Mouse (Mus musculus) neural tube, embryonic 14.5 days (tissue): ENCODE results near the gene Mapkapk2. TPM values are rescaled to one million over a fixed set of nuclear protein-coding genes. Genes with fewer than 3 reads are reported as not detected.
A peak's percentile ranks its signal among the peaks of the same experiment; 100 is the strongest.

Source experiments
- ATAC-seq: fragments of 200-750 bp; cut with Nextera tagmentation; 2 replicates; pipeline ENCODE4 v1.8.0; 2017; ENCODE audit warnings: low read depth, mild to moderate bottlenecking, moderate TSS enrichment, moderate library complexity
- H3K27ac ChIP-seq: fragments of 300-500 bp; sonication (generic); 2 replicates; pipeline ENCODE4 v1.5.1; 2014; ENCODE audit warnings: low read depth, mild to moderate bottlenecking, control low read depth, low read length, moderate library complexity, mixed read lengths
- H3K27me3 ChIP-seq: fragments of 300-500 bp; sonication (generic); 2 replicates; pipeline ENCODE4 v1.6.1; 2014; ENCODE audit warnings: low read length; ENCODE audit not compliant: control insufficient read depth, insufficient read depth
- H3K36me3 ChIP-seq: fragments of 300-500 bp; sonication (generic); 2 replicates; pipeline ENCODE4 v1.6.1; 2014; ENCODE audit warnings: low read length, mixed read lengths; ENCODE audit not compliant: control insufficient read depth, insufficient read depth
- H3K4me1 ChIP-seq: fragments of 300-500 bp; sonication (generic); 2 replicates; pipeline ENCODE4 v1.6.1; 2014; ENCODE audit warnings: low read length; ENCODE audit not compliant: control insufficient read depth, insufficient read depth
- H3K4me2 ChIP-seq: fragments of 300-500 bp; sonication (generic); 2 replicates; pipeline ENCODE4 v1.6.1; 2014; ENCODE audit warnings: mild to moderate bottlenecking, low read depth, low read length, control low read depth
- H3K4me3 ChIP-seq: fragments of 300-500 bp; sonication (generic); 2 replicates; pipeline ENCODE4 v1.5.1; 2014; ENCODE audit warnings: low read depth, low read length, control low read depth, mixed read lengths
- H3K9ac ChIP-seq: fragments of 300-500 bp; sonication (generic); replicated peaks from 2 replicates; pipeline ENCODE4 v1.6.1; 2014; ENCODE audit warnings: low read depth, mild to moderate bottlenecking, control low read depth, low read length, mixed read lengths
- H3K9me3 ChIP-seq: fragments of 300-500 bp; sonication (generic); 2 replicates; pipeline ENCODE4 v1.6.1; 2016; ENCODE audit warnings: low read length; ENCODE audit not compliant: control insufficient read depth
- WGBS: fragments of 180-500 bp; shearing (Covaris S2); extraction: QIAGEN DNeasy Blood & Tissue Kit; methylation state at CpG from one replicate; pipeline ENCODE4 v1.1.7; 2014; 5-methylcytosine and 5-hydroxymethylcytosine counted together
- polyA plus RNA-seq: library from polyadenylated mRNA; unstranded; fragments of >200 nt; fragmentation: Nextera tagmentation; extraction: Ambion mirVana; gene quantifications from 2 replicates; pipeline ENCODE4 v1.2.1, GENCODE M21; 2014

Mapkapk2 gene
- polyA plus RNA-seq, 1 experiment from 2014 or later = 16.1 TPM

GRCm38 (mm10) chr1:131062821-131063220 is 34.8 kb downstream of the Mapkapk2 start:
- no peak overlapping the region for H3K27ac ChIP-seq
- H3K9ac ChIP-seq = no peak overlapping the region
- H3K36me3 ChIP-seq = 0 out of 2 replicates have a peak, but pooled peaks cover 3% of the 10 kb centered on the region
- no peak for ATAC-seq
- WGBS = 58% methylated on average over 6 of the region's 6 CpGs
- no peak overlapping the region for H3K4me2 ChIP-seq
- H3K4me3 ChIP-seq = no peak overlapping the region
- H3K4me1 ChIP-seq = peaks cover 8% of the 10 kb centered on the region; the same call in 1 of the 2 replicates
- H3K27me3 ChIP-seq = no peaks in the 10 kb centered on the region
- H3K9me3 ChIP-seq = no peaks in the 10 kb centered on the region

GRCm38 (mm10) chr1:131061740-131062254 is 35.8 kb downstream of the Mapkapk2 start:
- H3K27me3 ChIP-seq = no peaks in the 10 kb centered on the region
- H3K27ac ChIP-seq = no peak overlapping the region
- ATAC-seq = no peak
- H3K4me1 ChIP-seq = peaks cover 8% of the 10 kb centered on the region; the same call in 1 of the 2 replicates
- H3K4me2 ChIP-seq = no peak overlapping the region
- H3K9ac ChIP-seq = no peak overlapping the region
- H3K36me3 ChIP-seq = peaks cover 7% of the 10 kb centered on the region; the same call in 1 of the 2 replicates
- no peak overlapping the region for H3K4me3 ChIP-seq
- 89% methylated on average over 7 of the region's 7 CpGs for WGBS
- no peaks in the 10 kb centered on the region for H3K9me3 ChIP-seq

- peaks cover 18% of the 10 kb centered on the region for H3K36me3 ChIP-seq
- H3K4me3 ChIP-seq = no peak overlapping the region
- no peak overlapping the region for H3K9ac ChIP-seq
- no peaks in the 10 kb centered on the region for H3K27me3 ChIP-seq
- no peaks in the 10 kb centered on the region for H3K9me3 ChIP-seq
- 62% methylated on average over 13 of the region's 13 CpGs for WGBS
- no peak overlapping the region for H3K27ac ChIP-seq
- peaks cover 8% of the 10 kb centered on the region; the same call in 1 of the 2 replicates for H3K4me1 ChIP-seq
- ATAC-seq = peak; percentile 57; the same call in 1 of the 2 replicates
- H3K4me2 ChIP-seq = no peak overlapping the region
Observed at GRCm38 (mm10) chr1:131060290-131061253, 37.1 kb downstream of the Mapkapk2 start.

- no peak overlapping the region for H3K27ac ChIP-seq
Observed at GRCm38 (mm10) chr1:131059841-131060240, 37.8 kb downstream of the Mapkapk2 start.

GRCm38 (mm10) chr1:131059411-131059810 is 38.2 kb downstream of the Mapkapk2 start:
- no peak overlapping the region for H3K27ac ChIP-seq
- no peaks in the 10 kb centered on the region for H3K9me3 ChIP-seq
- H3K4me1 ChIP-seq = peaks cover 7% of the 10 kb centered on the region; the same call in 1 of the 2 replicates
- H3K27me3 ChIP-seq = no peaks in the 10 kb centered on the region
- H3K36me3 ChIP-seq = peaks cover 23% of the 10 kb centered on the region
- WGBS = 59% methylated on average over 1 of the region's 1 CpGs
- H3K4me3 ChIP-seq = no peak overlapping the region
- ATAC-seq = no peak
- no peak overlapping the region for H3K9ac ChIP-seq
- no peak overlapping the region for H3K4me2 ChIP-seq

More at GRCm38 (mm10) chr1:131059841-131060240, 37.8 kb downstream of the Mapkapk2 start:
- Histone ChIP-seq H3K36me3 (peaks cover 21% of the 10 kb centered on the region), H3K9me3 (no peaks in the 10 kb centered on the region), H3K9ac (no peak overlapping the region), H3K4me3 (no peak overlapping the region), H3K4me2 (no peak overlapping the region), H3K4me1 (peaks cover 8% of the 10 kb centered on the region; the same call in 1 of the 2 replicates), H3K27me3 (no peaks in the 10 kb centered on the region)
- WGBS = 87% methylated on average over 5 of the region's 5 CpGs
- ATAC-seq = peak; percentile 13; the same call in 1 of the 2 replicates

DNA sequence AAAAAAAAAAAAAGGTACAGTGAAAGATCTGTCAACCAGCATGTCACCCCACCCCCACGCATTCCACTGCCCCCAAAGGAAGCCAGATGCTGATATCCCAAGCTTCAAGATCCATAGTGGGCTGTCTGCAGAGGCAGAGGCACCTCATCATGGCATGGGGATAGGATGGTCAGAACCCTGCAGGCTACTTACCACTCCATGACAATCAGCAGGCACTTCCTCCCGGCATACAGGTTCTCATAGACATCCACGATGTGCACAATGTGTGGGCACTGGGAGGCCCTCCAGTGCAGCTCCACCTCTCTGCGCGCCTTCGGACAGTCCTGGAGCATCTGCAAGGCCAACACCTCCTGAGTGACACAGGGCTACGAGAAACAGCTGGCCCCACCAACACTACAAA is 39.2 kb downstream of the Mapkapk2 start:
- Histone ChIP-seq H3K27ac (no peak overlapping the region), H3K4me3 (no peak overlapping the region), H3K9ac (no peak overlapping the region), H3K36me3 (peaks cover 26% of the 10 kb centered on the region), H3K27me3 (no peaks in the 10 kb centered on the region), H3K4me2 (no peak overlapping the region), H3K9me3 (no peaks in the 10 kb centered on the region), H3K4me1 (0 out of 2 replicates have a peak, but pooled peaks cover 3% of the 10 kb centered on the region)
- no peak for ATAC-seq
- 92% methylated on average over 7 of the region's 7 CpGs for WGBS

DNA sequence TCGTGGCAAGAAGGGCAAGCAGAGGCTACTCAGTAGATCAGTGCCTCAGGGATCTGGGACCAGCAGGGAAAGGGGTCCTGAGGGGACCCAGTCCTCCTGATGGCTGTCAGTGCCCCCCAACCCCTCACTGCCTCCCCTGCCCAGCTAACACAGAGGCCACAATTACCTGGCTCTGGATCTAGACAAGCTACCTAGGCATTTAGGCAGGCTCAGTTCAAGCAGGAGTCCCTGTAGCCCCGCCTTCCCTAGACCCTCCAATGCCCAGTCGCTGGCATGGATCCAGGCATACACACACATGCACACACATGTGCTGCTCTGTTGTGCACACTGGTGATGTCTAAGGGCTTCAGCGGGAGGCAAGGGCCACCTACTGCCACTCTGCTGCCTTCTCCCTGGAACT is 43.4 kb downstream of the Mapkapk2 start:
- Histone ChIP-seq H3K27ac (no peak overlapping the region), H3K4me2 (no peak overlapping the region), H3K4me1 (no peaks in the 10 kb centered on the region), H3K36me3 (peaks cover 26% of the 10 kb centered on the region), H3K4me3 (no peak overlapping the region), H3K9ac (no peak overlapping the region), H3K9me3 (no peaks in the 10 kb centered on the region), H3K27me3 (no peaks in the 10 kb centered on the region)
- 91% methylated on average over 4 of the region's 4 CpGs for WGBS
- ATAC-seq = no peak

DNA sequence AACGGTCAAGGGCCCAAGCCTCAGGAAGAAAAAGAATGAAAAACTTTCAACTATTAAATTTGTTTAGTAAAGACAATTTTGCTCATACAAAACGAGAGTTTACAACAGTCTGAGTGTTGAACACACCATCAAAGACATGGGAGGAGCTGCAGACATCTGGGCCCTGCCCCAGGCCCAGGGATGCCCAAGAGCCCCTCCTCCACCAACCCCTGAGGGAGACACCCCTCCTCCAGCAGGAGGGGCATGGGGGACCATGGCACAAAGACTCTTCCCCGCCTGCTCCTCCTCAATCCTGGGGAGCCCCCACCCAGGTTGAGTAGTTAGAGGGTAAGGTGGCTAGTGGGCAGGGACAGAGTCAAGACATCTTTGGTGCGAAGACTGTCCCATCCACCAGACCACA is 44.0 kb downstream of the Mapkapk2 start:
- Histone ChIP-seq H3K27me3 (no peaks in the 10 kb centered on the region), H3K27ac (no peak overlapping the region), H3K9ac (no peak overlapping the region), H3K4me3 (no peak overlapping the region), H3K9me3 (no peaks in the 10 kb centered on the region), H3K4me2 (no peak overlapping the region), H3K36me3 (peaks cover 26% of the 10 kb centered on the region), H3K4me1 (no peaks in the 10 kb centered on the region)
- 0 out of 2 replicates have a peak, but pooled peaks have one; percentile 15 for ATAC-seq
- WGBS = 59% methylated on average over 4 of the region's 4 CpGs

- H3K27ac ChIP-seq = no peak overlapping the region
- peak; percentile 88 for ATAC-seq
- H3K9me3 ChIP-seq = no peaks in the 10 kb centered on the region
- H3K4me3 ChIP-seq = no peak overlapping the region
- H3K4me1 ChIP-seq = no peaks in the 10 kb centered on the region
- no peaks in the 10 kb centered on the region for H3K27me3 ChIP-seq
- 2% methylated on average over 8 of the region's 8 CpGs for WGBS
- peaks cover 26% of the 10 kb centered on the region for H3K36me3 ChIP-seq
- H3K4me2 ChIP-seq = no peak overlapping the region
- H3K9ac ChIP-seq = no peak overlapping the region
Observed at GRCm38 (mm10) chr1:131053239-131053638, 44.4 kb downstream of the Mapkapk2 start.
